Mouse (Mus musculus): Measurements from ENCODE around the gene Adprm. TPM values are rescaled to one million over a fixed set of nuclear protein-coding genes. Genes with fewer than 3 reads are reported as not detected.
"Not testable (repeated sequence)": the region's sequence is repeated elsewhere in the genome, so short reads cannot be mapped to it uniquely, and the experiment has no call there.

The Adprm gene
- polyA plus RNA-seq, 1 experiment: 22.4 TPM

- no peaks in the 10 kb centered on the region for H3K4me1 ChIP-seq (ENCODE audit: control insufficient read depth, insufficient read depth, low read length)
- H3K27ac ChIP-seq (ENCODE audit: insufficient read depth, low read length): no peak overlapping the region
- TF ChIP-seq POLR2A (IDR thresholded peaks at IDR 0.05; ENCODE audit: low read depth, low read length) (no peak), CTCF (IDR thresholded peaks at IDR 0.05; ENCODE audit: borderline replicate concordance, insufficient read depth, low read length) (no peak)
- H3K4me3 ChIP-seq (ENCODE audit: insufficient read depth, low read length): no peak overlapping the region
Observed at GRCm38 (mm10) chr11:67034775-67035485, 17.5 kb downstream of the Adprm start.

GRCm38 (mm10) chr11:67031603-67031915, 20.8 kb downstream of the Adprm start:
- Histone ChIP-seq H3K4me1 (ENCODE audit: control insufficient read depth, insufficient read depth, low read length) (no peaks in the 10 kb centered on the region), H3K27ac (ENCODE audit: insufficient read depth, low read length) (no peak overlapping the region), H3K4me3 (ENCODE audit: insufficient read depth, low read length) (no peak overlapping the region)
- no peak for TF ChIP-seq POLR2A (IDR thresholded peaks at IDR 0.05; ENCODE audit: low read depth, low read length)
- TF ChIP-seq CTCF (IDR thresholded peaks at IDR 0.05; ENCODE audit: borderline replicate concordance, insufficient read depth, low read length): no peak

DNA sequence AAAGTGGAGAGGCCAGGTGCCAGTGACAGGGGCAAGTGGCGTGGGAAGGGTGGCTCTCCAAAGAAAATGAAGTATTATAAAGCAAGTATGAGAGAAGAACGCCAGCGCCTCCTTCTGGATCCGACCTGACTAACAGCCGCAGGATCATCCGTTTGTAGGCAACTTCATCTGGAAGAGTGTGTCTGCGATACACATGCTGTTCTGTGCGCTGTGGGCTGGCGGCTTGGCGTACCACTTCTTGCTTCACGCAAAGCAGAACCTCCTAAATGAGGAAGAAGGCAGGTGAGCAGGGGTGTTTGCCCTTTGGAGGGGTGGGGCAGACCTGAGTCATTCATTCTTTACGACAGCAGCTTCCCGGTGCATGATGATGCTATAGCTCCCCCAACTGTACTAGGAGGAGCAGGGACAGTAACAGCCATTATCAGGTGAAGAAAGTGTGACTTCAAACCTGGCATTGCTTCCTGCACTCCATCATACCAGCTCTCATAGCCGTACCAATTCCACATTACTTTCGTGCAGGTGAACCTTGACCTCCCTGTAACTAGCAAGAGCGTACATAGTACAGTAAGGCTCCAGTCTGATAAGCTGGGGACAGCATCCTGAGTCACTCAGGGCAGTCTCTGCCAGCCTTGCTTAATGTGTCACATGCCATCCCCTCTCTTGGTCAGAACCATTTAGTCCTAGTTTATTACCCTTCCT, 21.3 kb downstream of the Adprm start:
- no peak for TF ChIP-seq POLR2A (IDR thresholded peaks at IDR 0.05; ENCODE audit: low read depth, low read length)
- no peak for TF ChIP-seq CTCF (IDR thresholded peaks at IDR 0.05; ENCODE audit: borderline replicate concordance, insufficient read depth, low read length)
- no peaks in the 10 kb centered on the region for H3K4me1 ChIP-seq (ENCODE audit: control insufficient read depth, insufficient read depth, low read length)
- no peak overlapping the region for H3K27ac ChIP-seq (ENCODE audit: insufficient read depth, low read length)
- H3K4me3 ChIP-seq (ENCODE audit: insufficient read depth, low read length): no peak overlapping the region

DNA sequence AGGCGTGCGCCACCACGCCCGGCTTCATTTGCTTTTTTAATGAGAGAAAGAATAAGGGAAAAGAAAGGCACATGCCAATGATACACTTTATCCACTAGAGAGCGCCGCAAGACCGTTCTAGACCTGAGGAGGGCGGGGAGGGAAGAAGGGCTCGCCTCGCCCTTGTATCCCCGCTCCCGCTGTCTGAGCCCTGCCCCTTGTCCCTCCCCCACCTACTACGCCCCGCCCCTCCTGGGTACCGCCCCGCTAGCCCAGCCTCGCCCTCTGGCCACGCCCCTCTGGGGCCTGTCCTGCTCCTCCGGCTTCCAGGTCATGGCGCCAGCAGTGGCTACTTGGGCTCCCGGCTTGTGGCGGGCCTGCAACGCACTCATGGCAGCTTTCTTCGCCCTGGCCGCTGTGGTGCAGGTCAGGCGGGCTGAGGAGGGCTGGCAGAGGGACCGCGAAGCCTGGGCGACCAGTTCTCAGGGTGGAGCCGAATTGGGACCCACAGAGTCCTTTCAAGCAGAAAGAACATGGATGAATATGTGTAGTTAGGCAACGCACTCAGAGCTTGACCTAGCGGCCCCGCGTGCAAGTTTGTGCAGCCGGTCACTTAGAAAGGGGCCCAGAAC, 27.4 kb downstream of the Adprm start, which contains the start of gene Tmem220:
TSS of gene Tmem220 (plus strand) at position 288 of the 611 bp plus-strand sequence.
- no peak within 1 kb of the TSS for H3K27ac ChIP-seq (ENCODE audit: insufficient read depth, low read length)

GRCm38 (mm10) chr11:67023802-67024340, 28.5 kb downstream of the Adprm start:
- Histone ChIP-seq H3K4me1 (ENCODE audit: control insufficient read depth, insufficient read depth, low read length) (no peaks in the 10 kb centered on the region), H3K4me3 (ENCODE audit: insufficient read depth, low read length) (no peak overlapping the region), H3K27ac (ENCODE audit: insufficient read depth, low read length) (no peak overlapping the region)
- no peak for TF ChIP-seq POLR2A (IDR thresholded peaks at IDR 0.05; ENCODE audit: low read depth, low read length)
- TF ChIP-seq CTCF (IDR thresholded peaks at IDR 0.05; ENCODE audit: borderline replicate concordance, insufficient read depth, low read length): no peak

More for the DNA sequence above, 27.4 kb downstream of the Adprm start, which contains the start of gene Tmem220:
- peak within 1 kb of the TSS; percentile 49 for H3K4me3 ChIP-seq (ENCODE audit: insufficient read depth, low read length)
- TF ChIP-seq POLR2A (IDR thresholded peaks at IDR 0.05; ENCODE audit: low read depth, low read length): peak; percentile 94
- peak; percentile 72; the same call in 1 of the 2 replicates for TF ChIP-seq CTCF (IDR thresholded peaks at IDR 0.05; ENCODE audit: borderline replicate concordance, insufficient read depth, low read length)
- H3K4me1 ChIP-seq (ENCODE audit: control insufficient read depth, insufficient read depth, low read length): no peaks in the 10 kb centered on the region

DNA sequence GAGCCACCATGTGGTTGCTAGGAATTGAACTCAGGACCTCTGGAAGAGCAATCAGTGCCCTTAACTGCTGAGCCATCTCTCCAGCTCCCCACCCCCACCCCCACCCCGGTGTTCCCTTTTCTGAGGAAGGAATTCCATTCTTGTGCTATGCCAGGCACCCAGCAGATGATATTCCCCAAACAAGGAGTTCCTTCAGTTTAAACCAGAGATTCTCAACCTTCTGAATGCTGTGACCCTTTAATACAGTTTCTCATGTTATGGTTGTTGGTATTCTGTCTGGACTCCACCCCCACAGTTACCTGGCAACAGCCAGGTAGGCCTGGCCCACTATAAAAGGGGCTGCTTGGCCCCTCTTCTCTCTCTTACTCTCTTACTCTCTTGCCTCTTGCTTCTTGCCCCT, 29.2 kb downstream of the Adprm start:
- H3K4me1 ChIP-seq (ENCODE audit: control insufficient read depth, insufficient read depth, low read length); H3K4me3 ChIP-seq (ENCODE audit: insufficient read depth, low read length); H3K27ac ChIP-seq (ENCODE audit: insufficient read depth, low read length): not testable (repeated sequence)

DNA sequence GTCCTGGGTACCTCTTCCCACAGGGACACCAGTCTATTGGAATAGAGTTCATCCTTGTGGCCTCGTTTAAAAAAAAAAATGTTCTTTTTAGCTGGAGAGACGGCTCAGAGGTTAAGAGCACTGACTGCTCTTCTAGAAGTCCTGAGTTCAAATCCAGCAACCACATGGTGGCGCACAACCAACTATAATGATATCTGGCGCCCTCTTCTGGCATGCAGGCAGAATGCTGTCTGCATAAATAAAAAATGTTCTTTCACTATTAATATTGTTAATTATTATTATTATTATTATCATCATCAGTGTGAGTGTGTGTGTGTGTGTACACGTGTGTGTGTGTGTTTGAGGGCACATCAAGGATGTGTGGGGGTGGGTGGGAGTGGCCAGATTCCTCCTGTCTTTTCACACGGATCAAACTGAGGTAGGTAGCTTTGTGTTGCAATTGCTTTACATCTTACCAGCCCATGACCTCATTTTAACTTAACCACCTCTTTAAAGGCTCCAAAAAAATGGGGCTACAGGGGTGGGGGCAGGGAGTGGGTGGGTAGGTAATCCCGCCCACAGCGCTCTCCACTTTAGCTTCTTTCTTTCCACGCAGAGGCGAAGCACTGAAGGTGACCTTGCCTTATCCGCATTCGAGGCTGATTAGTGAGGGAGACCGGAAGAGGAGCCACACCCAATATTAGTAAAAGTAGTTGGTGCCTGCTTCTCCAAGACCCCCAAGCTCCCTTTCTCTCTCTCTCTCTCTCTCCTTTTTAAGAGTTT, 29.9 kb downstream of the Adprm start:
- Histone ChIP-seq H3K4me3 (ENCODE audit: insufficient read depth, low read length) (no peak overlapping the region), H3K4me1 (ENCODE audit: control insufficient read depth, insufficient read depth, low read length) (peaks cover 5% of the 10 kb centered on the region; the same call in 1 of the 2 replicates), H3K27ac (ENCODE audit: insufficient read depth, low read length) (no peak overlapping the region)
- TF ChIP-seq CTCF (IDR thresholded peaks at IDR 0.05; ENCODE audit: borderline replicate concordance, insufficient read depth, low read length) (peak; percentile 17; the same call in 1 of the 2 replicates), POLR2A (IDR thresholded peaks at IDR 0.05; ENCODE audit: low read depth, low read length) (no peak)

DNA sequence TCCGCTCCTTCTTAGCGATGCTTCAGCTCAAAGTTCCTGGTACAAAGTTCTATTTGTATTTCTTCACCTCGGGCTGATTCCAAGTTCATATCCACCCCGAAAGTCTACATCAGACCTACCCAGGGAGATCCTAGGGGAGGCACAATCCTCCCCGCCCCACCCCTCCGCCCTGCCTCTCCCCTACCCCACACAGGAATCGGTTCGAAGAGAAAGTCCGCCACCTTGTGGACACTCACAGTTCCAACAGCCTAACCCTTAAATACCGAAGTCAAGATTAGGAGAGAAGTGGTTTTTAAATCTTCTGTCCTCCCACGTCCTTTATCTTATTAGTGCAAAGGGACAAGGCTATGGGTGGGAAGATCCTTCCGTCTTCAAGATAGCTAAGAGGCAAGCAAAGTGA, 31.4 kb downstream of the Adprm start:
- Histone ChIP-seq H3K27ac (ENCODE audit: insufficient read depth, low read length) (no peak overlapping the region), H3K4me1 (ENCODE audit: control insufficient read depth, insufficient read depth, low read length) (peaks cover 5% of the 10 kb centered on the region; the same call in 1 of the 2 replicates), H3K4me3 (ENCODE audit: insufficient read depth, low read length) (no peak overlapping the region)
- TF ChIP-seq POLR2A (IDR thresholded peaks at IDR 0.05; ENCODE audit: low read depth, low read length) (no peak), CTCF (IDR thresholded peaks at IDR 0.05; ENCODE audit: borderline replicate concordance, insufficient read depth, low read length) (peak; percentile 52; the same call in 1 of the 2 replicates)

GRCm38 (mm10) chr11:67019711-67020475, 32.5 kb downstream of the Adprm start:
- peaks cover 5% of the 10 kb centered on the region; the same call in 1 of the 2 replicates for H3K4me1 ChIP-seq (ENCODE audit: control insufficient read depth, insufficient read depth, low read length)
- no peak for TF ChIP-seq CTCF (IDR thresholded peaks at IDR 0.05; ENCODE audit: borderline replicate concordance, insufficient read depth, low read length)
- no peak overlapping the region for H3K27ac ChIP-seq (ENCODE audit: insufficient read depth, low read length)
- no peak overlapping the region for H3K4me3 ChIP-seq (ENCODE audit: insufficient read depth, low read length)

Data from embryonic fibroblast, embryonic 13.5 days (primary cell).